Mouse (Mus musculus) stomach, postnatal 0 days (tissue): ENCODE results near the gene Spryd3. TPM values are rescaled to one million over a fixed set of nuclear protein-coding genes. Genes with fewer than 3 reads are reported as not detected.
"Not testable (repeated sequence)": the region's sequence is repeated elsewhere in the genome, so short reads cannot be mapped to it uniquely, and the experiment has no call there.

Source experiments
- ATAC-seq: fragments of 200-750 bp; cut with Nextera tagmentation; 2 replicates; pipeline ENCODE4 v1.8.0; 2017; ENCODE audit not compliant: low FRiP score, low TSS enrichment
- DNase-seq: peaks from one replicate; pipeline ENCODE4 v3.0.0-alpha.2; 2016; ENCODE audit warnings: low spot score
- H3K27ac ChIP-seq: fragments of 300-500 bp; sonication (generic); replicated peaks from 2 replicates; pipeline ENCODE4 v1.5.1; 2014; ENCODE audit warnings: mild to moderate bottlenecking, control low read depth
- H3K27me3 ChIP-seq: fragments of 300-500 bp; sonication (generic); 2 replicates; pipeline ENCODE4 v1.6.1; 2014; ENCODE audit warnings: low read length; ENCODE audit not compliant: control insufficient read depth, insufficient read depth
- H3K36me3 ChIP-seq: fragments of 300-500 bp; sonication (generic); 2 replicates; pipeline ENCODE4 v1.6.1; 2014; ENCODE audit warnings: low read length, mixed read lengths; ENCODE audit not compliant: control insufficient read depth, insufficient read depth
- H3K4me1 ChIP-seq: fragments of 300-500 bp; sonication (generic); replicated peaks from 2 replicates; pipeline ENCODE4 v1.6.1; 2014; ENCODE audit warnings: antibody characterized with exemption; ENCODE audit not compliant: control insufficient read depth, insufficient read depth
- H3K4me2 ChIP-seq: fragments of 300-500 bp; sonication (generic); replicated peaks from 2 replicates; pipeline ENCODE4 v1.6.1; 2014; ENCODE audit warnings: low read depth, mild to moderate bottlenecking, control low read depth, moderate library complexity
- H3K4me3 ChIP-seq: fragments of 300-500 bp; sonication (generic); 2 replicates; pipeline ENCODE4 v1.5.1; 2014; ENCODE audit warnings: low read depth, low read length, control low read depth
- H3K9ac ChIP-seq: fragments of 300-500 bp; sonication (generic); 2 replicates; pipeline ENCODE4 v1.6.1; 2014; ENCODE audit warnings: mild to moderate bottlenecking, low read length, control low read depth, mixed read lengths
- H3K9me3 ChIP-seq: fragments of 300-500 bp; sonication (generic); 2 replicates; pipeline ENCODE4 v1.6.1; 2016; ENCODE audit warnings: low read length; ENCODE audit not compliant: control insufficient read depth
- CTCF ChIP-seq: IDR thresholded peaks from 2 replicates; pipeline ENCODE4 v1.5.1; 2016; ENCODE audit warnings: antibody characterized with exemption, low read depth, mild to moderate bottlenecking, moderate library complexity
- EP300 ChIP-seq: optimal IDR thresholded peaks from 2 replicates; pipeline ENCODE3; 2016; ENCODE audit warnings: antibody characterized with exemption
- WGBS: fragments of 180-500 bp; shearing (Covaris S2); extraction: QIAGEN DNeasy Blood & Tissue Kit; methylation state at CpG from one replicate; pipeline ENCODE4 v1.1.7; 2014; 5-methylcytosine and 5-hydroxymethylcytosine counted together
- polyA plus RNA-seq: library from polyadenylated mRNA; unstranded; fragments of >200 nt; fragmentation: Nextera tagmentation; extraction: Ambion mirVana; gene quantifications from 2 replicates; pipeline ENCODE4 v1.2.1, GENCODE M21; 2015

The Spryd3 gene
- polyA plus RNA-seq, 1 experiment from 2014 or later, result 28.5 TPM

DNA sequence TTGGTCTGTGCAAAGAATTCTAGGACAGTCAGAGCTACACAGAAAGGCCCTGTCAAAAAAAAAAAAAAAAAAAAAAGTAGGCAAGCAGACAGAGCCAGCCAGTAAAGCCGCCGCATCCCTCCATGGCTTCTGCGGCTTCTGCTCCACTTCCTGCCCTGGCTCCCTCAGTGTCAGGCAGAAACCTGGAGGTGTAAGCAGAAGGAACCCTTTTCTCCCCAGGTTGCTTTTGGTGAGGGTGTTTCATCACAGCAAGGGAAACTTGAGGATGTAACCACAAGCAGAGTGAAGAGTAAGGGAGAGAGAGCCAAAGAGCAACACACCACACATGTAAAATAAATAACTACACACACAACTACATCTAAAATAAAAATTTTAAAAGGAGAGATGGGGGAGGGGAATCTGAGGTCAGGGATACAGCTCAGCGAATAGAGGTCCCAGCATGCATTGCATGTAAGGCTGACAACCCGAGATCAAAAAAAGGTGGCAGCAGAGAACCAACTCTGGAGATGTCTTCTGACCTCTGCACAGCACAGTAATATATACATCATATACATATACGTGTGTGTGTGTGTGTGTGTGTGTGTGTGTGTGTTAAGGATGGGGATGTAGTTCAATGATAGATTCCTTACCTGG, 29.6 kb upstream of the Spryd3 start:
- no peak for DNase-seq
- H3K9ac ChIP-seq, result no peak overlapping the region
- H3K4me1 ChIP-seq, result no peaks in the 10 kb centered on the region; the same call in 1 of the 2 replicates
- H3K36me3 ChIP-seq, result no peaks in the 10 kb centered on the region
- no peaks in the 10 kb centered on the region for H3K27me3 ChIP-seq
- no peak overlapping the region for H3K4me3 ChIP-seq
- H3K4me2 ChIP-seq, result no peak overlapping the region
- ATAC-seq, result no peak
- WGBS, result 32% methylated on average over 6 of the region's 6 CpGs
- no peak overlapping the region for H3K27ac ChIP-seq
- no peak for TF ChIP-seq EP300
- no peaks in the 10 kb centered on the region for H3K9me3 ChIP-seq

DNA sequence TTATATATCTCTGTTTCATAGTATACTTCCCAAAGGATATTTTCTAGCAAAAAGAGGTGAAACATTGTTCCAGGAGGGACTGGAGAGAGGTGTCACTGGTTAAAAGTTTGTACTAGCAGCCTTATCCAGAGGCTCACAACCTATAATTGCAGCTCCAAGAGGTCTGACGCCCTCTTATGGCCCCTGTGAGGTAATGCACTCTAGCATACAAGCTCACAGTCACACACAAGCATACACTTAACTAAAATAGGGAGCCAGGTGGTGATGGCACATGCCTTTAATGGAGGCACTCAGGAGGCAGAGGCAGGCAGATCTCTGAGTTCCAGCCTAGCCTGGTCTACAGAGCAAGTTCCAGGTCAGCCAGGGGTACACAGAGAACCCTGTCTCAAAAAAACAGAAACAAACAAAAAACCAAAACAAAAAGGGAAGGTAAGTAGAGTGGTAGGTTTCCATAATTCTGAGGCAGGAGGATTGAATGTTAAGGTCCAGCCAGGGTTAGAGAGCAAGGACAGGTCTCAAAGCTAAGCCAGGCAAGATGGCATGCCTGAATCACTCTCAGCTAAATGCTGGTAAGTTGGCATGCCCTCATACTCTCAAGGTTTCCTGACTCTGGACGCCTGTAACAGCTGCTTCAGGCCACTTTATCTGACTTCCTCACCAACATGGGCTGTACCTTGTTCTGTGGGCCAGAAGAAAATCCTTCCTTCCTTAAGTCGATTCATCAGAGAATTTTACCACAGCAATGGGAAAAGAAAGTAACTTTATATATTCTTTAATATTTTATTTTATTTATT, 28.1 kb upstream of the Spryd3 start:
- DNase-seq (no peak), ATAC-seq (no peak)
- no peaks in the 10 kb centered on the region for H3K27me3 ChIP-seq
- no peak overlapping the region for H3K27ac ChIP-seq
- H3K4me1 ChIP-seq, result no peaks in the 10 kb centered on the region; the same call in 1 of the 2 replicates
- H3K9ac ChIP-seq, result no peak overlapping the region
- H3K36me3 ChIP-seq, result no peaks in the 10 kb centered on the region
- no peaks in the 10 kb centered on the region for H3K9me3 ChIP-seq
- 51% methylated on average over 3 of the region's 3 CpGs for WGBS
- TF ChIP-seq EP300 (no peak), CTCF (peak; percentile 40)
- H3K4me3 ChIP-seq, result no peak overlapping the region
- H3K4me2 ChIP-seq, result no peak overlapping the region

DNA sequence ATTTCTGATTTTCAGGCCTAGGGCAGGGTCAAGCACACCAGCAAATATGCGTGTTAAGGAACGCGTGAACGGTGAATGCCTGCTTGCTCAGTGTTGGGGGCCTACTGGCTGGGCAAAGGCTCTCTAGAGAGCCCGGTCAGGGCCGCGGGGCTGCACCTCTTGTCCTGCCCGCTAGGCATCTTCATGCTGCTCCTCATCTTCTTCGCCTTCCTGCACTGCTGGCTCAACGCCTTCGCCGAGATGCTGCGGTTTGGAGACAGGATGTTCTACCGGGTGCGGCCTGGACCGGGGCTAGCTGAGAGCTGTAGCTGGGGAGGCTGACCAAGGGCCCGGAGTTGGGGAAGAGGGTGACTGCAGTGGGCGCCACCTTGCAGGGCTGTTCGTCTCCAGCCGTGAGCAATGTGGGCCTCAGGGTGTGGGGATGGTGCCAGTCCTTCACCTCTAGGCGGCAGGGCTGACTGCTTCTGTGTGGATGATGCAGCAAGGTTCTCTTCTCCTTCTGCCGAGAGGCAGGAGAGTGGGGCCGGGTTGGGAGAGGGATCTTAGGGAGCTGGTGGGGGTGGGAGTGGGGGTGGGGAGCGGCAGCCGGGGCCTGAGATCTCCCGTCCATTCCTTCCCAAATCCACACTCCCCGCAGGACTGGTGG, 24.5 kb upstream of the Spryd3 start:
- Histone ChIP-seq H3K9ac (no peak overlapping the region), H3K4me2 (no peak overlapping the region), H3K4me1 (no peaks in the 10 kb centered on the region), H3K36me3 (no peaks in the 10 kb centered on the region), H3K27me3 (no peaks in the 10 kb centered on the region), H3K27ac (no peak overlapping the region), H3K9me3 (no peaks in the 10 kb centered on the region), H3K4me3 (no peak overlapping the region)
- ATAC-seq (0 out of 2 replicates have a peak, but pooled peaks have one; percentile 8), DNase-seq (no peak)
- 62% methylated on average over 25 of the region's 27 CpGs for WGBS
- no peak for TF ChIP-seq CTCF
- no peak for TF ChIP-seq EP300

DNA sequence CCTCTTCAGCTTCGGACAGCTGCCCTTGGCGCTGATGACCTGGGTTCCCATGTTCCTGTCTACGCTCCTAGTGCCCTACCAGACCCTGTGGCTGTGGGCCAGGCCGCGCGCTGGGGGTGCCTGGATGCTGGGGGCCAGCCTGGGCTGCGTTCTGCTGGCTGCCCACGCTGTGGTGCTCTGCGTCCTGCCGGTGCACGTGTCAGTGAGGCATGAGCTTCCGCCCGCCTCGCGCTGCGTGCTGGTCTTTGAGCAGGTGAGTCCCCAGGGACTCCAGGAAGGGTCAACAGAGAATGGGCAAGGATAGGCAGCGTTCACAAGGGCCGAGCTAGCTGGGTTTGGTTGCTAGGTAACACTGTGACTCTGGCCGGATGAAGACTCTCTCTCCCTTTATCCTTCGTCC, 20.8 kb upstream of the Spryd3 start:
- ATAC-seq, result 0 out of 2 replicates have a peak, but pooled peaks have one; percentile 24
- no peaks in the 10 kb centered on the region for H3K4me1 ChIP-seq
- DNase-seq, result no peak
- no peak overlapping the region for H3K4me3 ChIP-seq
- H3K27ac ChIP-seq, result no peak overlapping the region
- no peaks in the 10 kb centered on the region for H3K36me3 ChIP-seq
- H3K9ac ChIP-seq, result no peak overlapping the region
- H3K27me3 ChIP-seq, result no peaks in the 10 kb centered on the region
- no peak overlapping the region for H3K4me2 ChIP-seq
- TF ChIP-seq EP300 (no peak), CTCF (no peak)
- no peaks in the 10 kb centered on the region for H3K9me3 ChIP-seq
- WGBS, result 45% methylated on average over 20 of the region's 20 CpGs

DNA sequence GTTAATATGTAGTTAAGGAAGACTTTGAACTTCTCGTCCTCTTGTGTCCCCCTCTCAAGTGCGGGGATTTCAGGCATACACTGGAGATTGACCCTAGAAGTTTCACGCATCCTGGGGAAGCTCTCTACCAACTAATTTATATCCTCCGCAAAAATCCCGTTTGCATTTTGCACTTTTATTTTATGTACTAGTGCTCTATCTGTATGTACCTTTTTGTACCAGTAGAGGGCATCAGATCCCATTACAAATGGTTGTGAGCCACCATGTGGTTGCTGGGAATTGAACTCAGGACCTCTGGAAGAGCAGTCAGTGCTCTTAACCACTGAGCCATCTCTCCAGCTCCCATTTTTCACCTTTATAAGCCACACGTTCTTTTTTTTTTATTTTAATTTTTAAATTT, 19.0 kb upstream of the Spryd3 start:
- not testable (repeated sequence) for H3K27ac ChIP-seq, H3K4me2 ChIP-seq, DNase-seq, ATAC-seq, H3K4me1 ChIP-seq, H3K4me3 ChIP-seq, H3K27me3 ChIP-seq, H3K9me3 ChIP-seq, H3K36me3 ChIP-seq, H3K9ac ChIP-seq
- peak; percentile 38 for TF ChIP-seq CTCF
- WGBS, result 93% methylated on average over 6 of the region's 6 CpGs

DNA sequence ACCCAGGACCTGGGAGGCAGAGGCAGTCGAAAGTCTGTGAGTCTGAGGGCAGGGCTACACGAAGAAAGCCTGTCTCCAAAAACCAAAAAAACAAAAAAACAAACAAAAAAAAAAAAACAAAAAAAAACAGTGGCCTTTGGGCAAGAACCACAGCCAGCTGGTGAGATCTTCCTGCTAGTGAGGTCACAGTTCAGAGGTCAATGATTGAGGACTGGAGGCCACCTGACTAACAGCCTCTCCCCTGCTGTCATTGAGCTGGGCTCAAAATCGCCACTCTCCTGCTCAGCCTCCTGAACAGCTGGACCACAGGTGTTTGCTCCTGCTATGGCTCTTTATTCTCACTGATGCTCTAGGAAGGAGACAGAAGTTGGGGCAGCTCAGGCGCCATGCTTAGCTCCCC, 16.6 kb upstream of the Spryd3 start:
- ATAC-seq (no peak), DNase-seq (no peak)
- H3K4me2 ChIP-seq, result no peak overlapping the region
- no peak overlapping the region for H3K9ac ChIP-seq
- H3K27ac ChIP-seq, result no peak overlapping the region
- H3K4me1 ChIP-seq, result no peaks in the 10 kb centered on the region
- H3K9me3 ChIP-seq, result no peaks in the 10 kb centered on the region
- no peak overlapping the region for H3K4me3 ChIP-seq
- no peaks in the 10 kb centered on the region for H3K27me3 ChIP-seq
- no peaks in the 10 kb centered on the region for H3K36me3 ChIP-seq
- no peak for TF ChIP-seq CTCF
- TF ChIP-seq EP300, result no peak
- 52% methylated on average over 4 of the region's 4 CpGs for WGBS
